Mouse (Mus musculus) lung, embryonic 16.5 days (tissue): ENCODE measurements around the gene Adamtsl1. TPM values are rescaled to one million over a fixed set of nuclear protein-coding genes. Genes with fewer than 3 reads are reported as not detected.
A peak's percentile ranks its signal among the peaks of the same experiment; 100 is the strongest.

Experiments used
- ATAC-seq: fragments of 200-750 bp; cut with Nextera tagmentation; 2 replicates; pipeline ENCODE4 v1.8.0; 2017; ENCODE audit warnings: low read depth, mild to moderate bottlenecking, moderate library complexity
- H3K27ac ChIP-seq: fragments of 300-500 bp; sonication (generic); 2 replicates; pipeline ENCODE4 v1.5.1; 2014; ENCODE audit warnings: mild to moderate bottlenecking, control low read depth, low read length
- H3K27me3 ChIP-seq: fragments of 300-500 bp; sonication (generic); 2 replicates; pipeline ENCODE4 v1.6.1; 2014; ENCODE audit warnings: low read depth, low read length, mixed read lengths; ENCODE audit not compliant: control insufficient read depth, insufficient read depth
- H3K36me3 ChIP-seq: fragments of 300-500 bp; sonication (generic); 2 replicates; pipeline ENCODE4 v1.6.1; 2014; ENCODE audit warnings: low read length; ENCODE audit not compliant: control insufficient read depth, insufficient read depth
- H3K4me1 ChIP-seq: fragments of 300-500 bp; sonication (generic); replicated peaks from 2 replicates; pipeline ENCODE4 v1.6.1; 2014; ENCODE audit warnings: low read length, mixed read lengths; ENCODE audit not compliant: control insufficient read depth, insufficient read depth
- H3K4me2 ChIP-seq: fragments of 300-500 bp; sonication (generic); 2 replicates; pipeline ENCODE4 v1.6.1; 2014; ENCODE audit warnings: low read depth, low read length, control low read depth
- H3K4me3 ChIP-seq: fragments of 300-500 bp; sonication (generic); 2 replicates; pipeline ENCODE4 v1.5.1; 2014; ENCODE audit warnings: mild to moderate bottlenecking, low read length, control low read depth
- H3K9ac ChIP-seq: fragments of 300-500 bp; sonication (generic); 2 replicates; pipeline ENCODE4 v1.6.1; 2014; ENCODE audit warnings: low read length, control low read depth
- H3K9me3 ChIP-seq: fragments of 300-500 bp; sonication (generic); 2 replicates; pipeline ENCODE4 v1.6.1; 2016; ENCODE audit warnings: low read length; ENCODE audit not compliant: control insufficient read depth
- WGBS: fragments of 180-500 bp; shearing (Covaris S2); extraction: QIAGEN DNeasy Blood & Tissue Kit; methylation state at CpG from one replicate; pipeline ENCODE4 v1.1.7; 2014; 5-methylcytosine and 5-hydroxymethylcytosine counted together
- polyA plus RNA-seq: library from polyadenylated mRNA; unstranded; fragments of >200 nt; fragmentation: Nextera tagmentation; extraction: Ambion mirVana; gene quantifications from 2 replicates; pipeline ENCODE4 v1.2.1, GENCODE M21; 2015

Gene Adamtsl1
- polyA plus RNA-seq, 1 experiment from 2014 or later, result 16.9 TPM

- H3K9ac ChIP-seq, result no peak overlapping the region
- no peak overlapping the region for H3K27ac ChIP-seq
- ATAC-seq, result peak; percentile 36; the same call in 1 of the 2 replicates
- WGBS, result 47% methylated on average over 7 of the region's 7 CpGs
- H3K9me3 ChIP-seq, result no peaks in the 10 kb centered on the region
- H3K4me2 ChIP-seq, result no peak overlapping the region
- no peaks in the 10 kb centered on the region; the same call in 1 of the 2 replicates for H3K4me1 ChIP-seq
- H3K27me3 ChIP-seq, result no peaks in the 10 kb centered on the region
- no peaks in the 10 kb centered on the region for H3K36me3 ChIP-seq
- no peak overlapping the region for H3K4me3 ChIP-seq
Measured at GRCm38 (mm10) chr4:86425581-86425980, 911.6 kb downstream of the Adamtsl1 start.

- H3K27ac ChIP-seq, result no peak overlapping the region
- WGBS, result 88% methylated on average over 11 of the region's 11 CpGs
- no peak overlapping the region for H3K4me3 ChIP-seq
- H3K9ac ChIP-seq, result no peak overlapping the region
- no peaks in the 10 kb centered on the region for H3K27me3 ChIP-seq
- H3K4me2 ChIP-seq, result no peak overlapping the region
- no peaks in the 10 kb centered on the region for H3K9me3 ChIP-seq
- H3K4me1 ChIP-seq, result no peaks in the 10 kb centered on the region; the same call in 1 of the 2 replicates
- no peak for ATAC-seq
- no peaks in the 10 kb centered on the region for H3K36me3 ChIP-seq
Measured at GRCm38 (mm10) chr4:86426549-86426948, 912.6 kb downstream of the Adamtsl1 start.

- no peak overlapping the region for H3K4me3 ChIP-seq
- H3K27me3 ChIP-seq, result no peaks in the 10 kb centered on the region
- no peaks in the 10 kb centered on the region for H3K9me3 ChIP-seq
- no peak for ATAC-seq
- no peaks in the 10 kb centered on the region for H3K36me3 ChIP-seq
- H3K4me1 ChIP-seq, result no peaks in the 10 kb centered on the region; the same call in 1 of the 2 replicates
- 69% methylated on average over 5 of the region's 5 CpGs for WGBS
- no peak overlapping the region for H3K4me2 ChIP-seq
- H3K9ac ChIP-seq, result no peak overlapping the region
- H3K27ac ChIP-seq, result no peak overlapping the region
Measured at GRCm38 (mm10) chr4:86427312-86427711, 913.3 kb downstream of the Adamtsl1 start.

- Histone ChIP-seq H3K4me3 (no peak overlapping the region), H3K9ac (no peak overlapping the region), H3K36me3 (no peaks in the 10 kb centered on the region), H3K4me2 (no peak overlapping the region), H3K27ac (no peak overlapping the region), H3K9me3 (no peaks in the 10 kb centered on the region), H3K27me3 (no peaks in the 10 kb centered on the region), H3K4me1 (no peaks in the 10 kb centered on the region; the same call in 1 of the 2 replicates)
- no peak for ATAC-seq
- 70% methylated on average over 6 of the region's 6 CpGs for WGBS
Measured at GRCm38 (mm10) chr4:86428091-86428745, 914.2 kb downstream of the Adamtsl1 start.

GRCm38 (mm10) chr4:86435631-86436030 is 921.7 kb downstream of the Adamtsl1 start:
- no peaks in the 10 kb centered on the region for H3K27me3 ChIP-seq
- no peaks in the 10 kb centered on the region for H3K9me3 ChIP-seq
- H3K4me1 ChIP-seq, result no peaks in the 10 kb centered on the region
- H3K4me3 ChIP-seq, result no peak overlapping the region
- WGBS, result 82% methylated on average over 3 of the region's 3 CpGs
- ATAC-seq, result no peak
- H3K4me2 ChIP-seq, result no peak overlapping the region
- H3K27ac ChIP-seq, result no peak overlapping the region
- no peaks in the 10 kb centered on the region for H3K36me3 ChIP-seq
- H3K9ac ChIP-seq, result no peak overlapping the region

GRCm38 (mm10) chr4:86436336-86436735 is 922.4 kb downstream of the Adamtsl1 start:
- no peak overlapping the region for H3K4me3 ChIP-seq
- WGBS, result 66% methylated on average over 3 of the region's 3 CpGs
- no peaks in the 10 kb centered on the region for H3K4me1 ChIP-seq
- H3K9me3 ChIP-seq, result no peaks in the 10 kb centered on the region
- H3K36me3 ChIP-seq, result no peaks in the 10 kb centered on the region
- no peak overlapping the region for H3K27ac ChIP-seq
- no peak for ATAC-seq
- H3K4me2 ChIP-seq, result no peak overlapping the region
- H3K9ac ChIP-seq, result no peak overlapping the region
- H3K27me3 ChIP-seq, result no peaks in the 10 kb centered on the region

GRCm38 (mm10) chr4:86450468-86450867 is 936.5 kb downstream of the Adamtsl1 start:
- H3K36me3 ChIP-seq, result no peaks in the 10 kb centered on the region
- H3K4me1 ChIP-seq, result no peaks in the 10 kb centered on the region
- no peak overlapping the region for H3K4me2 ChIP-seq
- no peaks in the 10 kb centered on the region for H3K9me3 ChIP-seq
- no peaks in the 10 kb centered on the region for H3K27me3 ChIP-seq
- H3K27ac ChIP-seq, result no peak overlapping the region
- no peak overlapping the region for H3K4me3 ChIP-seq
- ATAC-seq, result no peak
- 75% methylated on average over 3 of the region's 3 CpGs for WGBS
- H3K9ac ChIP-seq, result no peak overlapping the region

- H3K9me3 ChIP-seq, result no peaks in the 10 kb centered on the region
- H3K9ac ChIP-seq, result no peak overlapping the region
- H3K4me1 ChIP-seq, result no peaks in the 10 kb centered on the region
- no peak overlapping the region for H3K4me3 ChIP-seq
- H3K36me3 ChIP-seq, result no peaks in the 10 kb centered on the region
- no peak overlapping the region for H3K4me2 ChIP-seq
- no peaks in the 10 kb centered on the region for H3K27me3 ChIP-seq
- no peak for ATAC-seq
- 86% methylated on average over 5 of the region's 5 CpGs for WGBS
- H3K27ac ChIP-seq, result no peak overlapping the region
Measured at GRCm38 (mm10) chr4:86464808-86465207, 950.8 kb downstream of the Adamtsl1 start.
